Mouse (Mus musculus) bone marrow, adult 2 months (tissue): Measurements from ENCODE around the gene Ptpn11.

ENCODE experiments used
- CTCF ChIP-seq: fragments of 200-500 bp; IDR thresholded peaks from 2 replicates; pipeline ENCODE4 v1.5.1; 2011; ENCODE audit warnings: low read length, control low read depth; ENCODE audit not compliant: control insufficient read depth, insufficient read depth
- POLR2A ChIP-seq: fragments of 200-500 bp; IDR thresholded peaks from 2 replicates; pipeline ENCODE4 v1.6.1; 2011; ENCODE audit warnings: low read depth, mild to moderate bottlenecking, control low read depth, low read length, borderline replicate concordance; ENCODE audit not compliant: control insufficient read depth

GRCm38 (mm10) chr5:121239846-121240245, 48.6 kb upstream of the Ptpn11 start:
- TF ChIP-seq CTCF (no peak), POLR2A (no peak)
